Mouse (Mus musculus) midbrain, embryonic 14.5 days (tissue): ENCODE measurements at regions not wholly inside any gene's neighbourhood (a gene's known extent, or its start where the extent isn't known, plus 50 kb on each side); places are given as distances from the start of the nearest gene placed in this dataset.

ENCODE experiments used
- ATAC-seq: fragments of 200-750 bp; cut with Nextera tagmentation; 2 replicates; pipeline ENCODE4 v1.8.0; 2017; ENCODE audit warnings: moderate number of reproducible peaks, moderate library complexity; ENCODE audit not compliant: low FRiP score, low TSS enrichment
- DNase-seq: peaks from one replicate; pipeline ENCODE4 v3.0.0-alpha.2; 2015
- H3K27ac ChIP-seq: fragments of 300-500 bp; sonication (generic); replicated peaks from 2 replicates; pipeline ENCODE4 v1.5.1; 2014; ENCODE audit warnings: mild to moderate bottlenecking, low read depth, low read length, moderate library complexity
- H3K27me3 ChIP-seq: fragments of 300-500 bp; sonication (generic); 2 replicates; pipeline ENCODE4 v1.6.1; 2014; ENCODE audit warnings: low read length, control low read depth, mixed read lengths; ENCODE audit not compliant: control insufficient read depth, insufficient read depth
- H3K36me3 ChIP-seq: fragments of 300-500 bp; sonication (generic); 2 replicates; pipeline ENCODE4 v1.6.1; 2014; ENCODE audit warnings: low read length, control low read depth; ENCODE audit not compliant: control insufficient read depth, insufficient read depth
- H3K4me1 ChIP-seq: fragments of 300-500 bp; sonication (generic); 2 replicates; pipeline ENCODE4 v1.6.1; 2014; ENCODE audit warnings: mild to moderate bottlenecking, antibody characterized with exemption, low read length, control low read depth; ENCODE audit not compliant: control insufficient read depth, insufficient read depth
- H3K4me2 ChIP-seq: fragments of 300-500 bp; sonication (generic); 2 replicates; pipeline ENCODE4 v1.6.1; 2014; ENCODE audit warnings: mild to moderate bottlenecking, low read length, moderate library complexity
- H3K4me3 ChIP-seq: fragments of 300-500 bp; sonication (generic); replicated peaks from 2 replicates; pipeline ENCODE4 v1.5.1; 2014; ENCODE audit warnings: low read depth, low read length
- H3K9ac ChIP-seq: fragments of 300-500 bp; sonication (generic); replicated peaks from 2 replicates; pipeline ENCODE4 v1.6.1; 2014; ENCODE audit warnings: mild to moderate bottlenecking, low read length, moderate library complexity
- H3K9me3 ChIP-seq: fragments of 300-500 bp; sonication (generic); 2 replicates; pipeline ENCODE4 v1.6.1; 2016; ENCODE audit warnings: low read length, control low read depth, mixed read lengths; ENCODE audit not compliant: control insufficient read depth
- WGBS: fragments of 180-500 bp; shearing (Covaris S2); extraction: QIAGEN DNeasy Blood & Tissue Kit; methylation state at CpG from one replicate; pipeline ENCODE4 v1.1.7; 2014; 5-methylcytosine and 5-hydroxymethylcytosine counted together

DNA sequence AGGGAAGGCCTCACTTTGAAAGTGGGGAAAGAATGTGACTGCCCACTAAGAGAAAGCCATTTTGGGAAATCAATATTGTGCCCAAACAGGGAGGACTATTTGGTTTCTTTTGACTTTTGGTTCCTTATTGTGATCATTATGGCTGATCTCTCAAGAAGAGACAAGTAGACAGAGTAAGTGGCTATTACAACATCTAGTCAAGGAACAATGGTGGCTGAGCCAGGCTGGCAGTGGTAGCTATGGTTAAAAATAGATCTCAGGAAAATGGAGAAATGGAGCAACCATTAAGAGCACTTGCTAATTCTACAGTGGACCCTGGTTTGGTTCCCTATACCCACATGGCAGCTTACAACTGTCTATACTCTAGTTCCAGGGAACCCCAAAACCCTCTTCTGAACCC is 102.6 kb upstream of the Pde7b start:
- Histone ChIP-seq H3K36me3 (no peaks in the 10 kb centered on the region), H3K27me3 (no peaks in the 10 kb centered on the region), H3K9me3 (no peaks in the 10 kb centered on the region), H3K9ac (no peak overlapping the region), H3K4me3 (no peak overlapping the region), H3K4me1 (no peaks in the 10 kb centered on the region), H3K27ac (no peak overlapping the region), H3K4me2 (no peak overlapping the region)
- ATAC-seq: no peak
- no peak for DNase-seq

DNA sequence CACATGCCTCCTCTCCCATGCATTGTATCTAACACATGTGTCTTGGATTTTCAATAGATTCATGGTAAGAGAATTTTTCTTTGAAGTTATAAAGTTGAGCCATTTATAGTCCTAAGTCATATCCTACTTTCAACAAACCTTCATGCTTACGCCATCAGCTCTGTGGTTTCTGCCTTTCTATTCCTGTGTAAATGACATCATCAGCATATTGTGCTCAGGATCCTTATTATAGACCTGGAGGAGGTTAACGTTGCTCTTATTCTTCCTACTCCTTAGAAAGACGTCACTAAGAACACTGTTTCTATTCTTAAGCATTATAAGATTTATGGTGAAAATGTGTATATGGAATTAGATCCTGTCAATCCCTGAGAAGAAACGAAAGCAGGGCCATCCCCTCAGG is 93.7 kb upstream of the Pde7b start:
- no peak overlapping the region for H3K27ac ChIP-seq
- 87% methylated on average over 4 of the region's 4 CpGs for WGBS
- DNase-seq: no peak
- no peak overlapping the region for H3K4me3 ChIP-seq
- H3K27me3 ChIP-seq: no peaks in the 10 kb centered on the region
- no peaks in the 10 kb centered on the region for H3K36me3 ChIP-seq
- no peak overlapping the region for H3K9ac ChIP-seq
- no peaks in the 10 kb centered on the region for H3K4me1 ChIP-seq
- no peak for ATAC-seq
- H3K4me2 ChIP-seq: no peak overlapping the region
- no peaks in the 10 kb centered on the region for H3K9me3 ChIP-seq

DNA sequence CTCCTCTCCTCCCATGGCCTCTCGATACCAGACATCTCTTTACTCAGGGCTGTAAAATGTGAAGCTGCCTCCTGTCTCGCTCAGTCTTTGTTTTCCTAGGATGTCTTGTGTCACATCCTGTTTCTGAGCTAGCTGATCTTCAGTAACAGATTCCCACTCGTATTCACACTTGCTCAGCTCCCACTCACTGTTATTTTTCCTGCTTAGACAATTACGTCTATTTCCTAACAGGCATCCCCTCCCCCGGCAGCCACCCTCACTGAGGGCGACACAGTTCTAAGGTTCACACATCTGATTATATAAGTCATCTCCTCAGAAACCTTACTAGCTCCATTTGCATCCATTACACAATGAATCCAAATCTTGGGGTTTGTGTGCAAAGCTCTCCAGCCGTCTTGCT is 74.9 kb upstream of the Pde7b start:
- Histone ChIP-seq H3K27ac (no peak overlapping the region), H3K36me3 (no peaks in the 10 kb centered on the region), H3K4me2 (no peak overlapping the region), H3K4me1 (no peaks in the 10 kb centered on the region), H3K27me3 (no peaks in the 10 kb centered on the region), H3K4me3 (no peak overlapping the region), H3K9ac (no peak overlapping the region), H3K9me3 (no peaks in the 10 kb centered on the region)
- DNase-seq (no peak), ATAC-seq (no peak)
- WGBS: 73% methylated on average over 7 of the region's 7 CpGs

DNA sequence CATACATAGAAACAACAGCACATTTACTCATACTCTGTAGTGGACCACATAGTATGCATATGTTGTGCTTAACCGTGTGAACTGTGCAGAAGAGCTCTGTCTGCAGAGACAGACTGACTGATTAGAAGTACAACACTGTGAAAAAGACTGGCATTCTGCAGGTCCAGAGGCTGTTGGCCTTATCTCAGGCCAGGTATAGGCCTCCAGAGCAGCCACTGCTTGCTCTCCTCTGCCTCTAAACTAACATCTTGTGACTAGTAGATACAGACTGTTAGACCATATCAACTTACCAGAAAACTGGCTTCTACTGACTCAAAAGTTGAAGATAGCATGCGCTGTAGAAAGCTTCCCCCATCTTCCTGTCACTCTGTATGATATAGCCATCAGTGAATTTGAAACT is 73.5 kb upstream of the Pde7b start:
- Histone ChIP-seq H3K4me2 (no peak overlapping the region), H3K9me3 (no peaks in the 10 kb centered on the region), H3K27me3 (no peaks in the 10 kb centered on the region), H3K4me1 (no peaks in the 10 kb centered on the region), H3K36me3 (no peaks in the 10 kb centered on the region), H3K9ac (no peak overlapping the region), H3K27ac (no peak overlapping the region), H3K4me3 (no peak overlapping the region)
- no peak for DNase-seq
- no peak for ATAC-seq
- WGBS: 99% methylated on average over 2 of the region's 2 CpGs

- no peaks in the 10 kb centered on the region for H3K4me1 ChIP-seq
- H3K27me3 ChIP-seq: no peaks in the 10 kb centered on the region
- WGBS: 90% methylated on average over 6 of the region's 6 CpGs
- no peak overlapping the region for H3K9ac ChIP-seq
- DNase-seq (no peak), ATAC-seq (no peak)
- H3K4me3 ChIP-seq: no peak overlapping the region
- 0 out of 2 replicates have a peak, but pooled peaks cover 2% of the 10 kb centered on the region for H3K9me3 ChIP-seq
- H3K4me2 ChIP-seq: no peak overlapping the region
- no peaks in the 10 kb centered on the region for H3K36me3 ChIP-seq
- H3K27ac ChIP-seq: no peak overlapping the region
These were observed 69.1 kb upstream of the Pde7b start for GRCm38 (mm10) chr10:20793956-20794355.

DNA sequence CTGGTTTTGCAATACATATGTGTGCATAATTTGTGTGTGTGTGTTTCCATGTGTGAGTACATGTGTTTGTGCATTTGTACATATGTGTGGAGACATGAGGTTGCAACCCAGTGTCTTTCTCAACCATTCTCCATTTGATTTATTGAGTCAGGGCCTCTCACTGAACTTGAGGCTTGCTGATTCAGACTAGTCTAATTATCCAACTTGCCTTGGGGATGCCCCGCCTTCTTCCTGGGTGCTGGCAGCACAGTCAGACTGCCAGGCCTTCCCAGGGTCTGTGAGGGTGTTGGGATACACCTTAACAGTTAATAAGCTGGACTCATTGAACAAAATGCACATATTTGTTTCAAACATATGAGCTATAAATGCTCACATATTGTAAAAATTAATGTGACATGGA is 56.1 kb upstream of the Pde7b start:
- no peak overlapping the region for H3K4me3 ChIP-seq
- H3K27me3 ChIP-seq: no peaks in the 10 kb centered on the region
- H3K4me1 ChIP-seq: no peaks in the 10 kb centered on the region
- H3K36me3 ChIP-seq: no peaks in the 10 kb centered on the region
- ATAC-seq: no peak
- H3K4me2 ChIP-seq: no peak overlapping the region
- WGBS: 85% methylated on average over 1 of the region's 1 CpGs
- DNase-seq: no peak
- no peaks in the 10 kb centered on the region for H3K9me3 ChIP-seq
- H3K9ac ChIP-seq: no peak overlapping the region
- H3K27ac ChIP-seq: no peak overlapping the region

- H3K4me3 ChIP-seq: no peak overlapping the region
- DNase-seq: peak; percentile 60
- no peaks in the 10 kb centered on the region for H3K4me1 ChIP-seq
- H3K27me3 ChIP-seq: no peaks in the 10 kb centered on the region
- H3K9ac ChIP-seq: no peak overlapping the region
- 69% methylated on average over 11 of the region's 11 CpGs for WGBS
- no peak overlapping the region for H3K4me2 ChIP-seq
- no peak overlapping the region for H3K27ac ChIP-seq
- no peaks in the 10 kb centered on the region for H3K36me3 ChIP-seq
- ATAC-seq: no peak
- no peaks in the 10 kb centered on the region for H3K9me3 ChIP-seq
These were observed 51.9 kb upstream of the Pde7b start for GRCm38 (mm10) chr10:20776640-20777413.

DNA sequence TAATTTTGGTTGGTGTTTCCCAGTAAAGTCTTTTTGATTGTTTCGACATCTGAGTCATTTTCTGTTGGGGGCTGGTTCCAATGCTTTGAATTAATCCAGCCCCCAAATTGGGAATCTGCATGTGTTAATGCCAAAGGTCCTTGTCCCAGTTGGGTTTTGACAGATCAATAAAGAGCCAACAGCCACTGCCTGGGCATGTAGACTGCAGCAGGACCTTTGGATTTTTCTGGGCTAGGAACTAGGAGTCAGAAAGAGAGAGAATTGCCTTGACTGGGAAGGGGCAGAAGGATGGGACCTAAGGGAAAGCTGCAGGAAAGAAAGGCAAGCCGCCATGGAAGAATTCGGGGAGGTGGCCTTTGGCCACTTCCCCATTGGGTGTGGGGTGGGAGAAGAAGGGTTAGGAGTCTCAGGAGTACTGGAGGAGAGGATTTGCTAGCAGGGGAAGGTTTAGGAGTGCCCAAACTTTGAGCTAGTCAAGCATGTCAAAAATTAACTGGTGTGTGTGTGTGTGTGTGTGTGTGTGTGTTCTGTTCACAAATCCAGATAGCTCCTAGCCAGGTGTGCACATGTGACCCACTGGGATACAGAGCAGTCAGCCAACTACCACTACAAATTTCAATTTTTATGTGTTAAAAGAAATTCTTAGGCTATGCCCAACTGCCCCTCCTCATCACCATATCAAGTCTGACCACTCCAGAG is 51.0 kb upstream of the Pde7b start:
- Histone ChIP-seq H3K36me3 (no peaks in the 10 kb centered on the region), H3K4me3 (no peak overlapping the region), H3K27me3 (no peaks in the 10 kb centered on the region), H3K9ac (no peak overlapping the region), H3K4me1 (no peaks in the 10 kb centered on the region), H3K4me2 (no peak overlapping the region), H3K9me3 (no peaks in the 10 kb centered on the region), H3K27ac (no peak overlapping the region)
- DNase-seq (no peak), ATAC-seq (no peak)
- 95% methylated on average over 3 of the region's 3 CpGs for WGBS
